Mouse (Mus musculus) cortical plate, adult 2 months (tissue): ENCODE results near the gene Map7d1.

Source experiments
- CTCF ChIP-seq: fragments of 200-500 bp; IDR thresholded peaks from 2 replicates; pipeline ENCODE4 v1.5.1; 2011; ENCODE audit warnings: mild to moderate bottlenecking, control low read depth, low read length; ENCODE audit not compliant: insufficient read depth; ENCODE audit errors: extremely low read depth
- POLR2A ChIP-seq: fragments of 200-500 bp; IDR thresholded peaks from 2 replicates; pipeline ENCODE4 v1.6.1; 2011; ENCODE audit warnings: mild to moderate bottlenecking, low read length, control low read depth; ENCODE audit not compliant: insufficient read depth; ENCODE audit errors: extremely low read depth

GRCm38 (mm10) chr4:126236467-126237280 is 19.5 kb downstream of the Map7d1 start:
- no peak for TF ChIP-seq CTCF
- no peak for TF ChIP-seq POLR2A
